Mouse (Mus musculus) hindbrain, postnatal 0 days (tissue): ENCODE data around the gene C1qtnf1. TPM values are rescaled to one million over a fixed set of nuclear protein-coding genes. Genes with fewer than 3 reads are reported as not detected.

Experiments
- ATAC-seq: fragments of 200-750 bp; cut with Nextera tagmentation; 2 replicates; pipeline ENCODE4 v1.8.0; 2017; ENCODE audit warnings: mild to moderate bottlenecking, moderate TSS enrichment, moderate library complexity
- DNase-seq: peaks from one replicate; pipeline ENCODE4 v3.0.0-alpha.2; 2015; ENCODE audit warnings: low spot score
- H3K27ac ChIP-seq: fragments of 300-500 bp; sonication (generic); 2 replicates; pipeline ENCODE4 v1.5.1; 2014; ENCODE audit warnings: mild to moderate bottlenecking
- H3K27me3 ChIP-seq: fragments of 300-500 bp; sonication (generic); 2 replicates; pipeline ENCODE4 v1.6.1; 2014; ENCODE audit warnings: low read length, mixed read lengths; ENCODE audit not compliant: insufficient read depth
- H3K36me3 ChIP-seq: fragments of 300-500 bp; sonication (generic); 2 replicates; pipeline ENCODE4 v1.6.1; 2014; ENCODE audit warnings: low read length, mixed read lengths; ENCODE audit not compliant: insufficient read depth
- H3K4me1 ChIP-seq: fragments of 300-500 bp; sonication (generic); 2 replicates; pipeline ENCODE4 v1.6.1; 2014; ENCODE audit warnings: antibody characterized with exemption, low read length, mixed read lengths; ENCODE audit not compliant: insufficient read depth
- H3K4me2 ChIP-seq: fragments of 300-500 bp; sonication (generic); 2 replicates; pipeline ENCODE4 v1.6.1; 2014; ENCODE audit warnings: low read depth, mild to moderate bottlenecking, low read length, moderate library complexity, mixed read lengths
- H3K4me3 ChIP-seq: fragments of 300-500 bp; sonication (generic); 2 replicates; pipeline ENCODE4 v1.5.1; 2014; ENCODE audit warnings: low read length
- H3K9ac ChIP-seq: fragments of 300-500 bp; sonication (generic); replicated peaks from 2 replicates; pipeline ENCODE4 v1.6.1; 2014; ENCODE audit warnings: mild to moderate bottlenecking, low read length, moderate library complexity, mixed read lengths
- H3K9me3 ChIP-seq: fragments of 300-500 bp; sonication (generic); 2 replicates; pipeline ENCODE4 v1.6.1; 2016; ENCODE audit warnings: low read length, mixed read lengths
- CTCF ChIP-seq: IDR thresholded peaks from 2 replicates; pipeline ENCODE4 v1.5.1; 2016; ENCODE audit warnings: antibody characterized with exemption, control low read depth, low read depth
- WGBS: fragments of 180-500 bp; shearing (Covaris S2); extraction: QIAGEN DNeasy Blood & Tissue Kit; methylation state at CpG from one replicate; pipeline ENCODE4 v1.1.7; 2014; 5-methylcytosine and 5-hydroxymethylcytosine counted together
- polyA plus RNA-seq: library from polyadenylated mRNA; unstranded; fragments of >200 nt; fragmentation: Nextera tagmentation; extraction: Ambion mirVana; gene quantifications from 2 replicates; pipeline ENCODE4 v1.2.1, GENCODE M21; 2015
- total RNA-seq: library from RNA; depleted of rRNA; stranded (reverse); fragments of >200 nt; gene quantifications from 2 replicates; pipeline ENCODE4 v1.2.3, GENCODE M21; 2014

Gene C1qtnf1
- total and polyA plus RNA-seq, 2 experiments from 2014 or later = 4.3 to 5.4 TPM

GRCm38 (mm10) chr11:118430291-118430885 lies 2.4 kb downstream of the C1qtnf1 start:
- Histone ChIP-seq H3K4me2 (no peak overlapping the region), H3K27me3 (no peaks in the 10 kb centered on the region), H3K36me3 (no peaks in the 10 kb centered on the region), H3K9ac (no peak overlapping the region), H3K9me3 (no peaks in the 10 kb centered on the region), H3K4me3 (no peak overlapping the region), H3K4me1 (peaks cover 12% of the 10 kb centered on the region), H3K27ac (no peak overlapping the region)
- TF ChIP-seq CTCF = no peak
- WGBS = 25% methylated on average over 4 of the region's 4 CpGs
- no peak for ATAC-seq
- no peak for DNase-seq

- Histone ChIP-seq H3K4me1 (peaks cover 13% of the 10 kb centered on the region), H3K4me3 (no peak overlapping the region), H3K27me3 (no peaks in the 10 kb centered on the region), H3K9ac (no peak overlapping the region), H3K9me3 (no peaks in the 10 kb centered on the region), H3K36me3 (no peaks in the 10 kb centered on the region), H3K4me2 (no peak overlapping the region), H3K27ac (no peak overlapping the region)
- 64% methylated on average over 16 of the region's 16 CpGs for WGBS
- ATAC-seq (no peak), DNase-seq (no peak)
- no peak for TF ChIP-seq CTCF
Observed at GRCm38 (mm10) chr11:118431100-118431948, 3.3 kb downstream of the C1qtnf1 start.

- Histone ChIP-seq H3K9me3 (no peaks in the 10 kb centered on the region), H3K4me1 (peaks cover 18% of the 10 kb centered on the region), H3K4me2 (peak overlapping the region; percentile 34), H3K36me3 (no peaks in the 10 kb centered on the region), H3K4me3 (no peak overlapping the region), H3K9ac (0 out of 2 replicates have a peak overlapping the region, but pooled peaks have one; percentile 5), H3K27me3 (no peaks in the 10 kb centered on the region), H3K27ac (no peak overlapping the region)
- peak; percentile 45 for DNase-seq
- 52% methylated on average over 10 of the region's 10 CpGs for WGBS
- ATAC-seq = no peak
- TF ChIP-seq CTCF = no peak
Observed at GRCm38 (mm10) chr11:118433398-118433868, 5.4 kb downstream of the C1qtnf1 start.

- no peaks in the 10 kb centered on the region for H3K27me3 ChIP-seq
- peak overlapping the region; percentile 34 for H3K4me2 ChIP-seq
- DNase-seq = no peak
- H3K9me3 ChIP-seq = no peaks in the 10 kb centered on the region
- H3K4me1 ChIP-seq = peaks cover 23% of the 10 kb centered on the region
- WGBS = 34% methylated on average over 13 of the region's 13 CpGs
- no peak for TF ChIP-seq CTCF
- no peak overlapping the region for H3K4me3 ChIP-seq
- H3K9ac ChIP-seq = 0 out of 2 replicates have a peak overlapping the region, but pooled peaks have one; percentile 5
- no peaks in the 10 kb centered on the region for H3K36me3 ChIP-seq
- no peak overlapping the region for H3K27ac ChIP-seq
- no peak for ATAC-seq
Observed at GRCm38 (mm10) chr11:118434093-118434492, 6.1 kb downstream of the C1qtnf1 start.

- H3K36me3 ChIP-seq = no peaks in the 10 kb centered on the region
- 18% methylated on average over 6 of the region's 6 CpGs for WGBS
- no peak overlapping the region for H3K4me2 ChIP-seq
- H3K4me3 ChIP-seq = no peak overlapping the region
- H3K9me3 ChIP-seq = no peaks in the 10 kb centered on the region
- H3K27ac ChIP-seq = peak overlapping the region; percentile 8; the same call in 1 of the 2 replicates
- H3K9ac ChIP-seq = no peak overlapping the region
- peaks cover 27% of the 10 kb centered on the region for H3K4me1 ChIP-seq
- peak; percentile 75 for TF ChIP-seq CTCF
- DNase-seq (peak; percentile 85), ATAC-seq (peak; percentile 92)
- H3K27me3 ChIP-seq = no peaks in the 10 kb centered on the region
Observed at GRCm38 (mm10) chr11:118436471-118436935, 8.5 kb downstream of the C1qtnf1 start.

- peak; percentile 53 for ATAC-seq
- H3K4me3 ChIP-seq = no peak overlapping the region
- DNase-seq = peak; percentile 68
- H3K27ac ChIP-seq = peak overlapping the region; percentile 16
- no peak overlapping the region for H3K4me2 ChIP-seq
- H3K9ac ChIP-seq = no peak overlapping the region
- no peaks in the 10 kb centered on the region for H3K36me3 ChIP-seq
- peaks cover 20% of the 10 kb centered on the region for H3K4me1 ChIP-seq
- 19% methylated on average over 11 of the region's 11 CpGs for WGBS
- H3K9me3 ChIP-seq = no peaks in the 10 kb centered on the region
- H3K27me3 ChIP-seq = no peaks in the 10 kb centered on the region
- TF ChIP-seq CTCF = no peak
Observed at GRCm38 (mm10) chr11:118438665-118439414, 10.8 kb downstream of the C1qtnf1 start.
